Mouse (Mus musculus) liver, postnatal 0 days (tissue): ENCODE results near the gene Kif3a. TPM values are rescaled to one million over a fixed set of nuclear protein-coding genes. Genes with fewer than 3 reads are reported as not detected.

Experiments used
- ATAC-seq: fragments of 200-750 bp; cut with Nextera tagmentation; 2 replicates; pipeline ENCODE4 v1.8.0; 2017; ENCODE audit warnings: mild to moderate bottlenecking, moderate library complexity
- DNase-seq: peaks from one replicate; pipeline ENCODE4 v3.0.0-alpha.2; 2016
- H3K27ac ChIP-seq: fragments of 300-500 bp; sonication (generic); 2 replicates; pipeline ENCODE4 v1.5.1; 2014; ENCODE audit warnings: antibody characterized with exemption, moderate library complexity, mild to moderate bottlenecking, low read depth
- H3K27me3 ChIP-seq: fragments of 300-500 bp; sonication (generic); 2 replicates; pipeline ENCODE4 v1.6.1; 2014; ENCODE audit warnings: low read length, control low read depth, mixed read lengths; ENCODE audit not compliant: insufficient read depth
- H3K36me3 ChIP-seq: fragments of 300-500 bp; sonication (generic); replicated peaks from 2 replicates; pipeline ENCODE4 v1.6.1; 2014; ENCODE audit warnings: mild to moderate bottlenecking, control low read depth, low read length, moderate library complexity, mixed read lengths; ENCODE audit not compliant: insufficient read depth
- H3K4me1 ChIP-seq: fragments of 300-500 bp; sonication (generic); 2 replicates; pipeline ENCODE4 v1.6.1; 2014; ENCODE audit warnings: antibody characterized with exemption, mild to moderate bottlenecking, control low read depth; ENCODE audit not compliant: insufficient read depth
- H3K4me2 ChIP-seq: fragments of 300-500 bp; sonication (generic); 2 replicates; pipeline ENCODE4 v1.6.1; 2014; ENCODE audit warnings: low read depth, mild to moderate bottlenecking, low read length, moderate library complexity, mixed read lengths
- H3K4me3 ChIP-seq: fragments of 300-500 bp; sonication (generic); 2 replicates; pipeline ENCODE4 v1.5.1; 2014; ENCODE audit warnings: low read depth, low read length
- H3K9ac ChIP-seq: fragments of 300-500 bp; sonication (generic); replicated peaks from 2 replicates; pipeline ENCODE4 v1.6.1; 2014; ENCODE audit warnings: mild to moderate bottlenecking, moderate library complexity
- H3K9me3 ChIP-seq: fragments of 300-500 bp; sonication (generic); 2 replicates; pipeline ENCODE4 v1.6.1; 2016; ENCODE audit warnings: mild to moderate bottlenecking, control low read depth, low read length, mixed read lengths
- CTCF ChIP-seq: sonication (generic); IDR thresholded peaks from 2 replicates; pipeline ENCODE4 v1.5.1; 2016; ENCODE audit warnings: antibody characterized with exemption, low read depth
- EP300 ChIP-seq: IDR thresholded peaks from 2 replicates; pipeline ENCODE4 v1.6.1; 2016; ENCODE audit warnings: antibody characterized with exemption, low read depth, mild to moderate bottlenecking
- WGBS: fragments of 180-500 bp; shearing (Covaris S2); extraction: QIAGEN DNeasy Blood & Tissue Kit; methylation state at CpG from one replicate; pipeline ENCODE4 v1.1.7; 2014; ENCODE audit not compliant: insufficient replicate concordance; 5-methylcytosine and 5-hydroxymethylcytosine counted together
- polyA plus RNA-seq: library from polyadenylated mRNA; unstranded; fragments of >200 nt; fragmentation: Nextera tagmentation; extraction: Ambion mirVana; gene quantifications from 2 replicates; pipeline ENCODE4 v1.2.1, GENCODE M21; 2015

Kif3a gene
- polyA plus RNA-seq, 1 experiment from 2014 or later: 5.3 TPM

- Histone ChIP-seq H3K27ac (peak overlapping the region; percentile 69; the same call in 1 of the 2 replicates), H3K36me3 (no peaks in the 10 kb centered on the region), H3K4me3 (peak overlapping the region; percentile 72), H3K4me2 (peak overlapping the region; percentile 79), H3K27me3 (no peaks in the 10 kb centered on the region), H3K9ac (peak overlapping the region; percentile 79; the same call in 1 of the 2 replicates), H3K9me3 (no peaks in the 10 kb centered on the region), H3K4me1 (peaks cover 23% of the 10 kb centered on the region)
- no peak for DNase-seq
- WGBS: 60% methylated on average over 7 of the region's 7 CpGs
- ATAC-seq: no peak
- no peak for TF ChIP-seq CTCF
- TF ChIP-seq EP300: no peak
Observed at GRCm38 (mm10) chr11:53521821-53522131, 45.4 kb upstream of the Kif3a start.

- TF ChIP-seq EP300 (no peak), CTCF (no peak)
- ATAC-seq (no peak), DNase-seq (no peak)
- H3K36me3 ChIP-seq: no peaks in the 10 kb centered on the region
- H3K4me2 ChIP-seq: peak overlapping the region; percentile 79
- no peaks in the 10 kb centered on the region for H3K27me3 ChIP-seq
- WGBS: 81% methylated on average over 3 of the region's 3 CpGs
- no peak overlapping the region for H3K27ac ChIP-seq
- no peaks in the 10 kb centered on the region for H3K9me3 ChIP-seq
- no peak overlapping the region for H3K9ac ChIP-seq
- peak overlapping the region; percentile 72; the same call in 1 of the 2 replicates for H3K4me3 ChIP-seq
- H3K4me1 ChIP-seq: peaks cover 19% of the 10 kb centered on the region
Observed at GRCm38 (mm10) chr11:53522362-53522761, 44.8 kb upstream of the Kif3a start.

DNA sequence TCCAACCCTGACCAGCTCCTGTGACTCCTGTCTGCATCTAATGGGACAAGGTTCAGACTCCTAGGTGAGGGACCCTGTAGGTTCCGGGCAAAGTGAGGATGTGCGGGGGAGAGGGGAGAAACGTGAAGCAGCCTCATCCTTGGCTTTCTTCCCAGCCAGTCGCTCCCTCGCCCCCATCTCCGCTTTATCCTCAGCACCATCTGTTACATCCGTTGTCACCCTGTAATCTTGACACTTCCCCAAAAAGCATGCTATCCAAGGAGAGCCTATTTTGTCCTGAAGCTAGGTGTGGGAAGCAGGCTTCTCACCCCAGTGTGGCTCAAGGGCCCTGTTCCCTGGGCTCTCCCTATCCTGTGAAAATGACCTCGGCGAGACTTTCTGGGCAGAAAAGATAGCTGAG lies 44.2 kb upstream of the Kif3a start:
- no peaks in the 10 kb centered on the region for H3K27me3 ChIP-seq
- peak overlapping the region; percentile 79 for H3K4me2 ChIP-seq
- peaks cover 19% of the 10 kb centered on the region for H3K4me1 ChIP-seq
- no peak overlapping the region for H3K27ac ChIP-seq
- H3K4me3 ChIP-seq: no peak overlapping the region
- H3K9ac ChIP-seq: no peak overlapping the region
- WGBS: 45% methylated on average over 9 of the region's 9 CpGs
- no peak for ATAC-seq
- no peak for DNase-seq
- no peaks in the 10 kb centered on the region for H3K9me3 ChIP-seq
- no peaks in the 10 kb centered on the region for H3K36me3 ChIP-seq
- TF ChIP-seq EP300 (no peak), CTCF (no peak)

- no peak for ATAC-seq
- no peak for TF ChIP-seq CTCF
- no peak for TF ChIP-seq EP300
- no peak overlapping the region for H3K4me3 ChIP-seq
- H3K9me3 ChIP-seq: no peaks in the 10 kb centered on the region
- H3K9ac ChIP-seq: no peak overlapping the region
- H3K27ac ChIP-seq: no peak overlapping the region
- H3K4me1 ChIP-seq: peaks cover 16% of the 10 kb centered on the region
- no peak overlapping the region for H3K4me2 ChIP-seq
- H3K36me3 ChIP-seq: no peaks in the 10 kb centered on the region
- no peak for DNase-seq
- WGBS: 76% methylated on average over 14 of the region's 14 CpGs
- H3K27me3 ChIP-seq: no peaks in the 10 kb centered on the region
Observed at GRCm38 (mm10) chr11:53523545-53524405, 43.4 kb upstream of the Kif3a start.

GRCm38 (mm10) chr11:53524905-53525304 lies 42.3 kb upstream of the Kif3a start:
- Histone ChIP-seq H3K4me2 (no peak overlapping the region), H3K4me1 (peaks cover 16% of the 10 kb centered on the region), H3K27ac (no peak overlapping the region), H3K9me3 (no peaks in the 10 kb centered on the region), H3K9ac (no peak overlapping the region), H3K4me3 (no peak overlapping the region), H3K36me3 (no peaks in the 10 kb centered on the region), H3K27me3 (no peaks in the 10 kb centered on the region)
- ATAC-seq (no peak), DNase-seq (peak; percentile 59)
- WGBS: 73% methylated on average over 6 of the region's 6 CpGs
- TF ChIP-seq EP300 (no peak), CTCF (peak; percentile 72)

DNA sequence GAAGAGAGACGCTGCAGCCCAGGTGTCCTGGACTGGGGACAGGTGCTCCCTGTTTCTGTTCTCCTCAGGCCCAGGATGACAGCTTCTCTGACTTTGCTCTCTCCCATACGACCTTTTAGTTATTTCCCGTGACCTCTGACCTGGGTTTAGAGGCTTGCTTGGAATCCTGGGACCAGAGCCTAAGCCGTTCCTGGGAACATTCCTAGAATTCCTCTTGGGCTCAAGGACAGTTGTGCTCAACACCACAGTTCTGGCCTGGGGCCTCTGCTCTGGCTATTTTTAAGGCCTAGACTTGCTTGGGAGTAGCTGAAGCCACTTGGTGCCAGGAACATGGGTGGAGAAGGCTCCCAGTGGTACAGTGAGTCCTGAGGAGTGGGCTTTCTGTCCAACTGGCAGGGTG lies 41.7 kb upstream of the Kif3a start:
- ATAC-seq (no peak), DNase-seq (no peak)
- Histone ChIP-seq H3K27me3 (no peaks in the 10 kb centered on the region), H3K36me3 (no peaks in the 10 kb centered on the region), H3K4me1 (peaks cover 13% of the 10 kb centered on the region), H3K27ac (no peak overlapping the region), H3K4me3 (no peak overlapping the region), H3K9ac (no peak overlapping the region), H3K9me3 (no peaks in the 10 kb centered on the region), H3K4me2 (no peak overlapping the region)
- TF ChIP-seq CTCF (no peak), EP300 (no peak)
- WGBS: 77% methylated on average over 4 of the region's 4 CpGs
